Mouse (Mus musculus) kidney, embryonic 14.5 days (tissue): ENCODE measurements around the gene Plscr4. TPM values are rescaled to one million over a fixed set of nuclear protein-coding genes. Genes with fewer than 3 reads are reported as not detected.

Experiments used
- ATAC-seq: fragments of 200-750 bp; cut with Nextera tagmentation; 2 replicates; pipeline ENCODE4 v1.8.0; 2017; ENCODE audit warnings: moderate number of reproducible peaks, mild to moderate bottlenecking, moderate TSS enrichment, moderate library complexity; ENCODE audit not compliant: low FRiP score, low TSS enrichment
- H3K27ac ChIP-seq: fragments of 300-500 bp; sonication (generic); 2 replicates; pipeline ENCODE4 v1.5.1; 2014; ENCODE audit warnings: low read depth, mild to moderate bottlenecking, low read length, moderate library complexity, mixed read lengths
- H3K27me3 ChIP-seq: fragments of 300-500 bp; sonication (generic); 2 replicates; pipeline ENCODE4 v1.6.1; 2014; ENCODE audit warnings: mild to moderate bottlenecking, low read length; ENCODE audit not compliant: control insufficient read depth, insufficient read depth
- H3K36me3 ChIP-seq: fragments of 300-500 bp; sonication (generic); 2 replicates; pipeline ENCODE4 v1.6.1; 2014; ENCODE audit warnings: low read length, mixed read lengths; ENCODE audit not compliant: control insufficient read depth, insufficient read depth
- H3K4me1 ChIP-seq: fragments of 300-500 bp; sonication (generic); 2 replicates; pipeline ENCODE4 v1.6.1; 2014; ENCODE audit warnings: low read length, mixed read lengths; ENCODE audit not compliant: control insufficient read depth, insufficient read depth
- H3K4me2 ChIP-seq: fragments of 300-500 bp; sonication (generic); replicated peaks from 2 replicates; pipeline ENCODE4 v1.6.1; 2014; ENCODE audit warnings: low read depth, mild to moderate bottlenecking, low read length
- H3K4me3 ChIP-seq: fragments of 300-500 bp; sonication (generic); 2 replicates; pipeline ENCODE4 v1.5.1; 2014; ENCODE audit warnings: mild to moderate bottlenecking, low read length
- H3K9ac ChIP-seq: fragments of 300-500 bp; sonication (generic); 2 replicates; pipeline ENCODE4 v1.6.1; 2014; ENCODE audit warnings: low read depth, mild to moderate bottlenecking, low read length, moderate library complexity
- H3K9me3 ChIP-seq: fragments of 300-500 bp; sonication (generic); 2 replicates; pipeline ENCODE4 v1.6.1; 2016; ENCODE audit warnings: low read length; ENCODE audit not compliant: control insufficient read depth
- WGBS: fragments of 180-500 bp; shearing (Covaris S2); extraction: QIAGEN DNeasy Blood & Tissue Kit; methylation state at CpG from one replicate; pipeline ENCODE4 v1.1.7; 2014; 5-methylcytosine and 5-hydroxymethylcytosine counted together
- polyA plus RNA-seq: library from polyadenylated mRNA; unstranded; fragments of >200 nt; fragmentation: Nextera tagmentation; extraction: Ambion mirVana; gene quantifications from 2 replicates; pipeline ENCODE4 v1.2.1, GENCODE M21; 2014

Plscr4 gene
- polyA plus RNA-seq, 1 experiment from 2014 or later = 3.4 TPM

- ATAC-seq = no peak
- Histone ChIP-seq H3K27me3 (no peaks in the 10 kb centered on the region), H3K9ac (no peak overlapping the region), H3K4me2 (no peak overlapping the region), H3K4me3 (no peak overlapping the region), H3K27ac (no peak overlapping the region), H3K36me3 (no peaks in the 10 kb centered on the region), H3K9me3 (no peaks in the 10 kb centered on the region), H3K4me1 (no peaks in the 10 kb centered on the region)
- 88% methylated on average over 3 of the region's 3 CpGs for WGBS
These were observed 33.1 kb downstream of the Plscr4 start for GRCm38 (mm10) chr9:92490319-92490718.

GRCm38 (mm10) chr9:92491274-92491673 lies 34.1 kb downstream of the Plscr4 start:
- H3K36me3 ChIP-seq = no peaks in the 10 kb centered on the region
- no peak for ATAC-seq
- H3K9ac ChIP-seq = no peak overlapping the region
- 80% methylated on average over 2 of the region's 2 CpGs for WGBS
- no peak overlapping the region for H3K4me3 ChIP-seq
- H3K27ac ChIP-seq = no peak overlapping the region
- no peaks in the 10 kb centered on the region for H3K9me3 ChIP-seq
- no peak overlapping the region for H3K4me2 ChIP-seq
- H3K4me1 ChIP-seq = no peaks in the 10 kb centered on the region
- no peaks in the 10 kb centered on the region for H3K27me3 ChIP-seq

- ATAC-seq = peak; percentile 81; the same call in 1 of the 2 replicates
- no peaks in the 10 kb centered on the region for H3K27me3 ChIP-seq
- H3K4me1 ChIP-seq = no peaks in the 10 kb centered on the region
- H3K27ac ChIP-seq = no peak overlapping the region
- no peak overlapping the region for H3K9ac ChIP-seq
- H3K9me3 ChIP-seq = no peaks in the 10 kb centered on the region
- no peak overlapping the region for H3K4me3 ChIP-seq
- H3K4me2 ChIP-seq = no peak overlapping the region
- no peaks in the 10 kb centered on the region for H3K36me3 ChIP-seq
- WGBS = 42% methylated on average over 12 of the region's 12 CpGs
These were observed 42.7 kb downstream of the Plscr4 start for GRCm38 (mm10) chr9:92499710-92500410.

- no peaks in the 10 kb centered on the region for H3K27me3 ChIP-seq
- ATAC-seq = no peak
- no peak overlapping the region for H3K4me2 ChIP-seq
- no peaks in the 10 kb centered on the region for H3K36me3 ChIP-seq
- no peak overlapping the region for H3K4me3 ChIP-seq
- no peak overlapping the region for H3K9ac ChIP-seq
- WGBS = 46% methylated on average over 3 of the region's 3 CpGs
- H3K4me1 ChIP-seq = no peaks in the 10 kb centered on the region
- H3K9me3 ChIP-seq = no peaks in the 10 kb centered on the region
- H3K27ac ChIP-seq = no peak overlapping the region
These were observed 47.1 kb downstream of the Plscr4 start for GRCm38 (mm10) chr9:92504256-92504655.

- Histone ChIP-seq H3K4me1 (no peaks in the 10 kb centered on the region), H3K4me2 (no peak overlapping the region), H3K4me3 (no peak overlapping the region), H3K36me3 (no peaks in the 10 kb centered on the region), H3K27ac (no peak overlapping the region), H3K9ac (no peak overlapping the region), H3K27me3 (no peaks in the 10 kb centered on the region), H3K9me3 (no peaks in the 10 kb centered on the region)
- ATAC-seq = no peak
- 57% methylated on average over 1 of the region's 1 CpGs for WGBS
These were observed 47.7 kb downstream of the Plscr4 start for GRCm38 (mm10) chr9:92504889-92505288.

GRCm38 (mm10) chr9:92511696-92512095 lies 54.5 kb downstream of the Plscr4 start:
- no peaks in the 10 kb centered on the region for H3K9me3 ChIP-seq
- H3K27ac ChIP-seq = no peak overlapping the region
- H3K4me2 ChIP-seq = no peak overlapping the region

GRCm38 (mm10) chr9:92517036-92517435 lies 59.9 kb downstream of the Plscr4 start:
- H3K27me3 ChIP-seq = no peaks in the 10 kb centered on the region
- peaks cover 5% of the 10 kb centered on the region for H3K9me3 ChIP-seq
- WGBS = 92% methylated on average over 12 of the region's 12 CpGs
- no peak overlapping the region for H3K27ac ChIP-seq
- H3K36me3 ChIP-seq = no peaks in the 10 kb centered on the region
- no peak overlapping the region for H3K4me2 ChIP-seq
- no peak overlapping the region for H3K4me3 ChIP-seq
- H3K9ac ChIP-seq = no peak overlapping the region
- no peak for ATAC-seq
- H3K4me1 ChIP-seq = no peaks in the 10 kb centered on the region

More at GRCm38 (mm10) chr9:92511696-92512095, 54.5 kb downstream of the Plscr4 start:
- Histone ChIP-seq H3K4me3 (no peak overlapping the region), H3K9ac (no peak overlapping the region), H3K27me3 (no peaks in the 10 kb centered on the region), H3K36me3 (no peaks in the 10 kb centered on the region), H3K4me1 (no peaks in the 10 kb centered on the region)
- ATAC-seq = no peak

- H3K9me3 ChIP-seq = peaks cover 5% of the 10 kb centered on the region
- no peak overlapping the region for H3K4me3 ChIP-seq
- no peaks in the 10 kb centered on the region for H3K27me3 ChIP-seq
- no peak overlapping the region for H3K27ac ChIP-seq
- H3K4me2 ChIP-seq = no peak overlapping the region
- 91% methylated on average over 10 of the region's 10 CpGs for WGBS
- H3K9ac ChIP-seq = no peak overlapping the region
- no peaks in the 10 kb centered on the region for H3K4me1 ChIP-seq
- no peak for ATAC-seq
- no peaks in the 10 kb centered on the region for H3K36me3 ChIP-seq
These were observed 63.6 kb downstream of the Plscr4 start for GRCm38 (mm10) chr9:92520751-92521150.

GRCm38 (mm10) chr9:92524506-92524905 lies 67.3 kb downstream of the Plscr4 start:
- Histone ChIP-seq H3K27me3 (no peaks in the 10 kb centered on the region), H3K4me2 (no peak overlapping the region), H3K27ac (no peak overlapping the region), H3K9me3 (no peaks in the 10 kb centered on the region), H3K36me3 (no peaks in the 10 kb centered on the region), H3K4me3 (no peak overlapping the region), H3K4me1 (no peaks in the 10 kb centered on the region), H3K9ac (no peak overlapping the region)
- no peak for ATAC-seq
- 82% methylated on average over 4 of the region's 4 CpGs for WGBS
